Mouse (Mus musculus) monocyte, adult 5-6 weeks (primary cell): ENCODE measurements around the gene Dnhd1. TPM values are rescaled to one million over a fixed set of nuclear protein-coding genes. Genes with fewer than 3 reads are reported as not detected.

Experiments
- ATAC-seq: fragments of 153-309, 156-312 bp; replicated peaks from 2 replicates; pipeline ENCODE4 v1.8.0; 2017; ENCODE audit warnings: mild to moderate bottlenecking; ENCODE audit not compliant: low TSS enrichment, insufficient number of reproducible peaks, severe bottlenecking, poor library complexity, low FRiP score
- total RNA-seq: library from RNA; stranded (forward); fragments of 200-1000, 200-491, 200-594 nt; gene quantifications from 3 replicates; pipeline ENCODE4 v1.2.3, GENCODE M21; 2017

Gene Dnhd1
- total RNA-seq, 1 experiment from 2014 or later = 1.6 TPM

- no peak for ATAC-seq
Observed at GRCm38 (mm10) chr7:105762517-105763270, 112.1 kb downstream of the Dnhd1 start.

DNA sequence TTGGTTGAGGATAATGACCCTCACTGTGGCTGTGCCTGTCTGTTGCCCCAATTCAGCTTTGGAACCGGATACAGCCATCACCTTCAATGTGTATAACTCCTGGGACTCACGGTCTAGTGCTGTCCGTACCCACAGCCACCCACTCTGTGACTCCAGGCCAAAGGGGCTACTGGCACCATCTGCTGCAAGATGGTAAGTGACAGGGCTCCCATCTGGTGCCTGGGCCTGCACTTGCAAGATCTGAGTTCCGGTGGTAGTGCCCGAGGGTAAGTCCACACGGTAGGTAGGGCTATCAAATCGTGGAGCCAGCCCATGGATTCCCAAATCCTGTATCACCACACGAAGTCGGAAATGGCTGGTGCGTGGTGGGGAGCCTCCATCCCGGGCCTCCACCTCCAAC is 113.7 kb downstream of the Dnhd1 start:
- no peak for ATAC-seq

- 0 out of 2 replicates have a peak, but pooled peaks have one; percentile 27 for ATAC-seq
Observed at GRCm38 (mm10) chr7:105767729-105768165, 117.1 kb downstream of the Dnhd1 start.

GRCm38 (mm10) chr7:105769959-105770358 is 119.3 kb downstream of the Dnhd1 start:
- ATAC-seq = no peak

Other genes starting within 250 kb of the Dnhd1 start
- not detected in 3 replicates for gene Cnga4, start 246.3 kb upstream of the Dnhd1 start, total RNA-seq
- not detected in 3 replicates for gene Cckbr, start 225.1 kb upstream of the Dnhd1 start, total RNA-seq
- gene Cavin3, start 168.5 kb upstream of the Dnhd1 start, total RNA-seq = not detected in 3 replicates
- 20.2 to 29.2 TPM (median 28.0 TPM) in 3 replicates for gene Smpd1, start 96.5 kb upstream of the Dnhd1 start, total RNA-seq
- 6.0 to 25.3 TPM (median 10.9 TPM) in 3 replicates for gene Apbb1, start 69.2 kb upstream of the Dnhd1 start, total RNA-seq
- gene Hpx, start 50.7 kb upstream of the Dnhd1 start, total RNA-seq = not detected in 3 replicates
- gene Trim3, start 17.3 kb upstream of the Dnhd1 start, total RNA-seq = 4.9 to 26.3 TPM (median 23.4 TPM) in 3 replicates
- 57.4 to 73.7 TPM (median 68.2 TPM) in 3 replicates for gene Timm10b, start 10.8 kb upstream of the Dnhd1 start, total RNA-seq
- gene Arfip2, start 10.4 kb upstream of the Dnhd1 start, total RNA-seq = 35.1 to 41.9 TPM (median 38.1 TPM) in 3 replicates
- gene Gm45799, start 10.3 kb upstream of the Dnhd1 start, total RNA-seq = 1.5 to 7.3 TPM (median 2.1 TPM) in 3 replicates
- 105 to 145 TPM (median 128 TPM) in 3 replicates for gene Ilk, start 85.8 kb downstream of the Dnhd1 start, total RNA-seq
- 9.4 to 15.5 TPM (median 14.7 TPM) in 3 replicates for gene Rrp8, start 86.6 kb downstream of the Dnhd1 start, total RNA-seq
- gene Taf10, start 93.5 kb downstream of the Dnhd1 start, total RNA-seq = 113 to 187 TPM (median 117 TPM) in 3 replicates
- gene Tpp1, start 101.4 kb downstream of the Dnhd1 start, total RNA-seq = 13.5 to 25.3 TPM (median 22.9 TPM) in 3 replicates
- gene Dchs1, start 136.8 kb downstream of the Dnhd1 start, total RNA-seq = not detected in 3 replicates
- 12.5 to 18.7 TPM (median 17.9 TPM) in 3 replicates for gene Mrpl17, start 160.3 kb downstream of the Dnhd1 start, total RNA-seq